Mouse (Mus musculus) large intestine, adult 2 months (tissue): ENCODE results near the gene S100a6. TPM values are rescaled to one million over a fixed set of nuclear protein-coding genes. Genes with fewer than 3 reads are reported as not detected.

Experiments
- polyA plus RNA-seq: library from polyadenylated mRNA; depleted of rRNA; stranded (reverse); fragments of >200 nt; gene quantifications from 2 replicates; pipeline ENCODE4 v1.2.3, GENCODE M21; 2012; rRNA removed

Gene S100a6
- polyA plus RNA-seq, 1 experiment: 383 TPM

Other genes with a start within 250 kb of the S100a6 start
- 4.6 and 5.9 TPM in 2 replicates for gene Slc27a3, start 222.9 kb upstream of the S100a6 start, polyA plus RNA-seq
- 28.7 and 32.2 TPM in 2 replicates for gene Ints3, start 179.3 kb upstream of the S100a6 start, polyA plus RNA-seq
- gene Npr1, start 147.0 kb upstream of the S100a6 start, polyA plus RNA-seq: 6.1 and 10.1 TPM in 2 replicates
- 21.4 and 23.6 TPM in 2 replicates for gene Ilf2, start 136.8 kb upstream of the S100a6 start, polyA plus RNA-seq
- gene Snapin, start 121.8 kb upstream of the S100a6 start, polyA plus RNA-seq: 13.6 and 14.2 TPM in 2 replicates
- gene Chtop, start 103.4 kb upstream of the S100a6 start, polyA plus RNA-seq: 35.2 and 38.0 TPM in 2 replicates
- gene S100a1, start 98.5 kb upstream of the S100a6 start, polyA plus RNA-seq: 44.1 and 52.5 TPM in 2 replicates
- gene S100a13, start 98.4 kb upstream of the S100a6 start, polyA plus RNA-seq: 36.9 and 50.0 TPM in 2 replicates
- gene S100a14, start 86.0 kb upstream of the S100a6 start, polyA plus RNA-seq: 5.5 and 6.4 TPM in 2 replicates
- 75.2 and 122 TPM in 2 replicates for gene S100a16, start 75.6 kb upstream of the S100a6 start, polyA plus RNA-seq
- 0.76 TPM in 1 of 2 replicates, not detected in the other for gene S100a3, start 52.3 kb upstream of the S100a6 start, polyA plus RNA-seq
- not detected in 2 replicates for gene S100a2, start 22.6 kb upstream of the S100a6 start, polyA plus RNA-seq
- not detected in 2 replicates for gene Gm42674, start 11.0 kb upstream of the S100a6 start, polyA plus RNA-seq
- gene S100a4, start 9.1 kb upstream of the S100a6 start, polyA plus RNA-seq: 8.3 and 8.7 TPM in 2 replicates
- not detected in 2 replicates for gene S100a5, start 4.4 kb upstream of the S100a6 start, polyA plus RNA-seq
- gene S100a7a, start 41.1 kb downstream of the S100a6 start, polyA plus RNA-seq: 0.11 and 0.14 TPM in 2 replicates
- 0.97 TPM in 1 of 2 replicates, not detected in the other for gene S100a8, start 56.1 kb downstream of the S100a6 start, polyA plus RNA-seq
- 0.63 and 0.80 TPM in 2 replicates for gene S100a9, start 82.8 kb downstream of the S100a6 start, polyA plus RNA-seq
- gene Pglyrp4, start 114.0 kb downstream of the S100a6 start, polyA plus RNA-seq: not detected in 2 replicates
- not detected in 2 replicates for gene Gm5849, start 165.0 kb downstream of the S100a6 start, polyA plus RNA-seq